Mouse (Mus musculus) E14TG2a.4 (cell line): Measurements from ENCODE around the gene 1700109H08Rik.

ENCODE experiments used
- CTCF ChIP-seq: conservative IDR thresholded peaks from 2 replicates; pipeline ENCODE4 v1.5.1; 2014; ENCODE audit warnings: low read length
- NANOG ChIP-seq: IDR thresholded peaks from 2 replicates; pipeline ENCODE4 v1.6.1; 2014; ENCODE audit warnings: borderline replicate concordance, low read length, mixed read lengths

GRCm38 (mm10) chr5:3551481-3551880 lies 19.9 kb upstream of the 1700109H08Rik start:
- TF ChIP-seq CTCF (no peak), NANOG (no peak)
